Mouse (Mus musculus): ENCODE measurements at regions not wholly inside any gene's neighbourhood (a gene's known extent, or its start where the extent isn't known, plus 50 kb on each side); places are given as distances from the start of the nearest gene placed in this dataset.

DNA sequence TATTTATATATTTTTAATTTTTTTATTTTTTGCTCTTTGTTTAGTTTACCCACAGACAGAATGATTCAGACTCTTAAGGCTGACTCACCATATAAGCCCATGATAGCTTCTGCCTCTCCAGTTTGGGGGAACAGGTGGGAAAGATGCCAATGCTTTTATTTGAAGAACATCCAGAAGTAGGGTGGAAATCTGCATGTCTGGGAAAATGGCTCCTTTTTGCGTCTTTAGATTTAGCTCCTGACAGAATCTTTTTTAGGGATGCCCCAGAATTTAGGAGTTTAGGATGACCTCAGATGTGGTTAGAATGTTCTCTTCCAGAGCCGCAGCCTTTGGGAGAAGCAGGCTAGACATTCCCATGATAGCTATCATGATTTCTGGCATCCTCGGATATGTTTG lies 167.9 kb upstream of the Tgfbr2 start:
- no peak for TF ChIP-seq POLR2A (IDR thresholded peaks at IDR 0.05; ENCODE audit: extremely low read depth, insufficient read depth, low read length)
- no peak for TF ChIP-seq CTCF (IDR thresholded peaks at IDR 0.05; ENCODE audit: low read depth, low read length)
